Mouse (Mus musculus) urinary bladder, adult 2 months (tissue): Measurements from ENCODE around the gene Cldn34c2. TPM values are rescaled to one million over a fixed set of nuclear protein-coding genes. Genes with fewer than 3 reads are reported as not detected.
"Not testable (repeated sequence)": the region's sequence is repeated elsewhere in the genome, so short reads cannot be mapped to it uniquely, and the experiment has no call there.

Experiments used
- DNase-seq: peaks from one replicate; pipeline ENCODE4 v3.0.0; 2022; ENCODE audit warnings: low spot score
- polyA plus RNA-seq: library from polyadenylated mRNA; depleted of rRNA; stranded (reverse); fragments of >200 nt; gene quantifications from 2 replicates; pipeline ENCODE4 v1.2.3, GENCODE M21; 2012; rRNA removed

Cldn34c2 gene
- polyA plus RNA-seq: not detected in 2 replicates

DNA sequence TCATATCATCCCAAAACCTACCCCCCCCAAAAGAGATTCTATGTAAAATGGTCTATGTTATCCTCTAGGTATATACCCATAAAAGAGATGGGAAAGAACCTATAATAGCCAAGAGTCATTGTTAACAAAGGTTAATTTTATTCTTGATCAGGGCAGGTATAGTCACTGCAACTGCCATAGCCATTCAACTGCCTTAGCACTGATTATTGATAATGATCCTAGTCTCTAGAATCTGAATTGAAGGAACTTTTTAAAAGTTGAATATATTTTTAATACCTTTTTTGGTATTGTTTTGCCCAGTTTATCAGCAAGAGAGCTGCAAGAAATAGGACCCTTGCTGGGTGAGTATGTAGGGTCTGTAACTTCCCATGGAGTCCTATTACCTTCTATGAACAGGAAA is at the start of gene Cldn34c2:
Gene Cldn34c2 (plus strand): TSS at position 301 of the 400 bp plus-strand sequence.
- not testable (repeated sequence) for DNase-seq

GRCm38 (mm10) chrX:123551378-123551777 is 30.1 kb upstream of the Cldn34c2 start:
- DNase-seq: not testable (repeated sequence)

- DNase-seq: not testable (repeated sequence)
Measured at GRCm38 (mm10) chrX:123612158-123612828, 30.8 kb downstream of the Cldn34c2 start.

Other genes with a start within 250 kb of the Cldn34c2 start
- gene Gm17467, start 123.1 kb downstream of the Cldn34c2 start, polyA plus RNA-seq: not detected in 2 replicates
- gene Cldn34c3, start 212.0 kb downstream of the Cldn34c2 start, polyA plus RNA-seq: not detected in 2 replicates